Mouse (Mus musculus): Measurements from ENCODE around the gene Ccdc146.

DNA sequence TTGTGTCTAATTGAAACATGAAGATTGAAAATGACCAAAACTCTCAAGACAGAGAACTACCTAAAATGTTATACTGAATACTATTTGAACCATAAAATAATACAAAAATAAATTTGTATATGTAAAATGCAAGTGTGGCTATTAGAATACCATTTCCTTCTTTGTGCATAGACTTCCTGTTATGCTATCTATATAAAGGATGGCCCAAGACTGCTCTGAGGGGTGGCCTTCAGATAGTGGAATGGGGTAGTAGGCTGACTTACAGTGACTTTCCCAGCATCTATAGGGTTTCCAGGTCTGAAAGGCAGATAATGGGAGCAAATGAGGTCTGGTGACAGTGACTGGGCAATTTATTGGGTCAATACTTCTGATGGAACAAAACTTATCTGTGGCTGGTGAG lies 37.1 kb downstream of the Ccdc146 start:
- TF ChIP-seq CTCF (conservative IDR thresholded peaks at IDR 0.05; ENCODE audit: low read length) (no peak), POU5F1 (IDR thresholded peaks at IDR 0.05; ENCODE audit: borderline replicate concordance, low read length) (no peak)
